Mouse (Mus musculus) ES-Bruce4 (cell line): ENCODE results near the gene Relb.

Source experiments
- CTCF ChIP-seq: IDR thresholded peaks from one replicate; pipeline ENCODE4 v1.8.1; 2011; ENCODE audit warnings: low read depth, low read length
- EP300 ChIP-seq: IDR thresholded peaks from 2 replicates; pipeline ENCODE4 v1.6.1; 2011; ENCODE audit warnings: low read depth, low read length; ENCODE audit not compliant: insufficient read depth
- POLR2A ChIP-seq: IDR thresholded peaks from one replicate; pipeline ENCODE4 v1.8.1; 2011; ENCODE audit warnings: low read length; ENCODE audit not compliant: insufficient read depth

DNA sequence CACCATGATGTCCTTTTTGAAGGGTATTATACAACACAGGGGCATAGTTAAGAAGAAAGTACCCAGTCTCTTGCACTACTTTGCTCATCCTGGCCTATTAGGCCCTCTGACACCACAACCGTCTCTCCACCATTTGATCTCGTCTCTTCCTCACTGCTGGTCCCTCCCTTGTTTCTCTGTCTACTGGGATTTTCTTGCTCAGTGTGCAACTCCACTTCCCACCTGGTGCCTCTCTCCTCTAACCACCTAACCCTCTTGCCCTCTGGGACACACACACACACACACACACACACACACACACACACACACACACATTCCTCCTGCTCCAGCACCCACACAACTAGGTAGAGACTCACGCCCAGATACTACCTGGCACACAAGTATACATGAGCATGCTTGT is 49.7 kb upstream of the Relb start:
- no peak for TF ChIP-seq POLR2A
- no peak for TF ChIP-seq EP300
- no peak for TF ChIP-seq CTCF
